Mouse (Mus musculus): ENCODE results near the gene Mphosph10.

Gene Mphosph10

DNA sequence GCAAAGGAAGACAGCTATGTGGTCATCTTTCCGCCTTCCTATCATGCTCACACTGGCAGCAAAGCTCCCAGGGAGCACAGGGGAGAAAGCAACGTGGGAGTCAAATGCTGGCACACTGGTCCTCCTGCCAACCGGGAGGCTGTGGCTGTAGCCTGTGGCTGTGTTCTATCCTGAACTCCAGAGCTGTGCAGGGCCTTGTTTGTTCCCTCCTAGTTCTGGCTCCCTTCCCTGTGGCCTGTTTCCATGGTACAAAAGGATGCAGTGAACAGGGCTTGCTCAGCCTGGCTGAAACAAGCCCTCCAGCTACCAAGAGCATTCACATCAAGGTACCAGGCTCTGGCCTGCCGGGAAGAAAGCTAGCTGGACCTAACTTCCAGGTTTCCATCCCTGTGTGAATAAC is 41.0 kb downstream of the Mphosph10 start:
- ATAC-seq (ENCODE audit: low TSS enrichment): peak; percentile 66

DNA sequence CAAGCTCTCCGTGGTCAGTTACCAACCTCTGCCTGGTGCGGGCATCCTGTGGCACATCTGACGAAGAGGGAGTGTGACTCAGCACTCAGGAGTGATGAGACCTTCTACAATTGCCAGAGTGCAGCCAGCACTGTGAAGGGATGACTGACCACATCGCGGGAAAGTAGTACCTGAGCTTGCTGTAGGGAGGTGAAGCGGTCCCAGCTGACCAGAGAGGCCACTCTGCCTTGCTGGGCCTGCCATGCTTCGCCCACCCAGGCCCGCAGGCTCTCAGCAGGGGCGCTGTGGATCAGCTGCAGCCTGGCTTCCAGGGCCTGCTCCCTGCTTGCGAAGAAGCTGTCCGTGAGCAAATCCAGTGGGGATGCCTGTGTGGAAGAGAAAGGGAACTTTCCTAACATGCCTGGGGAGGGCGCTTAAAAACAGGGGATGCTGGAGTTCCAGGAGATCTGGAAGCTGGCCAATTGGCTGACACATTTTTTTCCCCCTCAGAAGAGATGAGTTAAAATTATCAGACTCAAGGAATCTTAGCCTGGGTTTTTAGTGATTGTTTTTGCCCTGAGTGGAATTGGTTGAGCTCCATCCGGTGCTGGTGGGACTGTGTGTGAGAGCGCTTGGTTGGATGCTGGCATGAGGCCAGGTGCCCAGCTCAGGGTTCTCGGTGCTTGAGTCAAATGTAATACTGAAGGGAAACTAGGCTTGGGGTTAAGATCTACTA is 42.8 kb downstream of the Mphosph10 start:
- peak; percentile 70 for ATAC-seq (ENCODE audit: low TSS enrichment)

DNA sequence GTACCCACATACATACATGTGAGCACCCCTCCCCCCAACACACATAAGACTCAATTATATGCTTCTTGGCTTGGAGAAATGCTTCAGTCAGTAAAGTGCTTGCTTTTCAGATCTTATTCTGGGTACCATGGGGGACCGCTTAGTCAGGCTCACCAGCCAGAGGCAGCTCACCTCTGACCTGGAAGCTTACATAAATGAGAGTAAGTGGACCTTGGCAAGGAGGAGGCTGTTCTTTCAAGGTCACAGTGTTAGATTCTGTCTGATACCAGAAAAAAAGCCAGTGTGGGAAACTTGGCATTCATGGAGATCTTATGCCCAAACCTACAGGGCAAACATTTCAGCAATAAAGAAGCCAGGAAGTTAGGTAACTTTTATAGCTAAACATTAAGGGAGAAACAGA is 44.3 kb downstream of the Mphosph10 start:
- no peak for ATAC-seq (ENCODE audit: low TSS enrichment)

DNA sequence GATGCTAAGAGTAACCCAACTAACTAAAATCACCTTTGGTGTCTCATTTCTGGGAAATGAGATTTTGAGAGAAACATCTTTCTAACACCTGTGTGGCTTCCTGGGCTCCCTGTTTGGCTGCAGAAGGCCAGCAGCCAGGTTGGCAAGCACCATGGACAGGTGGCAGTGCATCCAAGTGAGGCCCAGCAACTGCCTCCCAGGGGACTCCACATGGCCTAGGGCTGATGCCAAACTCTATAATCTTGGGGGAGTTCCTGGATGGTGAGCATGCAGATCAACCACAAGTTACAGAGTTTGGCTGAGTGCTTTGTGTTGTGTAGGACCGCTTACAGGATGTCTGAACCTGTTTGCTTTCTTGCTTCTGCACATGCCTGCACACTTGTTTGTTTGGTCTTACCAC is 59.4 kb downstream of the Mphosph10 start:
- no peak for ATAC-seq (ENCODE audit: low TSS enrichment)

DNA sequence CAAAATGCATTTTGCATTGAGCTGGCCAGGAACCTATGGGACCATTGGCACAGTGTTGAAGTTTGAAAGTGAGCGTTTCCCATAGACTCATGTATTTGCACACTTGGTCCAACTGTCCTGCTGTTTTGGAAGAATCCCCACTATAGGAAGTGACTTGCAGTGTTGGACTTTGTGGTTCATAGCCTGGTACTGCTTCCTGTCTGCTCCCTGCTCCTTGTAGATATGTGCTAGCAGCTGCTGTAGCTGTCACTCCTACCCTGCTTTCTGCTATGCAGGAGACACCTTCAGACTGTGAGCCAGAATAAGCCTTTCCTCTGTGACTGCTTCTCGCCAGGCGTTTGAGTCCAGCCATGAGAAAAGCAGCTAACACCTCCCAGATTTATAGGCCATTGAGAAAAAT is 60.8 kb downstream of the Mphosph10 start:
- ATAC-seq (ENCODE audit: low TSS enrichment): no peak

DNA sequence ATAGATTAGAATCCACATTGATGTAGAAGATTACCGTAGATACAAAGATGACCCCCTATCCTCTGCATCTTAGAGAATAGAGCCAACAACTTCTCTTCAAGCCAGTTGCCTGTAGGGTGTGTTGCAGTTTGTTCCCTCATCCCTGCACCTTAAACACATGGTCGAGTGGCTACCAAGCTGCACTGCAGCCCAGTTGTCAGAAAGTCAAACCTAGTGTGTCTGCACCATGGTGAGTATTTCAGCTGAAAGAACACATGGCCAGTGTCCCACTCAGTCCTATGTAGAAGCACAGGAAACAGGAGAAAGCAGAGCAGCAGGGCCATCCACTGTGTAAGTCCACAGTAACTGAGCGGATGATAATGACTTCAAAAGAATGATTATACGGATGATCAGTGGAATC is 64.6 kb downstream of the Mphosph10 start:
- no peak for ATAC-seq (ENCODE audit: low TSS enrichment)

DNA sequence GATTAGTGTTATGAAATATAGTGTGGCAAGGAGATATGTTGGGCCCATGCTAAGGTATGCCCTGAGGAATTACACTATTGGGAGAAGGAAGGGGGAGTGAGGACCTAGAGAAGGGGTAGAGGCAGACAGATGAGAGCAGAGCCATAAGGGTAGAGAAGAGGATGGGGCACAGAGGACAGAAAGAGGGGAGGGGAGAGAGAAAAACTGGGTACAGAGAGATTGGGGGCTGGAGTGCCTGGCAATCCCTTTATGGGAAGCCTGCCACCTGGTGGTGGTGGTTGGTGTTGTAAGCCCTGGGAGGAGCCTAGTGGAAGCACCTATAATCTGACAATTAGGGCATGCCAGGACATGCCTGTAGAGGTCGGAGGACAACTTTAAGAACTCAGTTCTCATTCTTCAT is 65.2 kb downstream of the Mphosph10 start:
- ATAC-seq (ENCODE audit: low TSS enrichment): peak; percentile 80
